Mouse (Mus musculus) layer of hippocampus, postnatal 14 days (tissue): ENCODE measurements at regions not wholly inside any gene's neighbourhood (a gene's known extent, or its start where the extent isn't known, plus 50 kb on each side); places are given as distances from the start of the nearest gene placed in this dataset.
"Not testable (repeated sequence)": the region's sequence is repeated elsewhere in the genome, so short reads cannot be mapped to it uniquely, and the experiment has no call there.

Experiments used
- DNase-seq, 2 experiments: peaks; one replicate each; pipeline ENCODE4 v3.0.0; 2021 to 2022; ENCODE audit warnings: low spot score in 2 of 2, mixed read lengths in 1 of 2

- no peak for DNase-seq
These were observed 841.6 kb upstream of the Adam24 start for GRCm38 (mm10) chr8:39833251-39833650.

GRCm38 (mm10) chr8:39846854-39847253, 828.0 kb upstream of the Adam24 start:
- DNase-seq: no peak

- no peak for DNase-seq
These were observed 812.3 kb upstream of the Adam24 start for GRCm38 (mm10) chr8:39862544-39862943.

GRCm38 (mm10) chr8:39902251-39902650, 772.6 kb upstream of the Adam24 start:
- no peak for DNase-seq

GRCm38 (mm10) chr8:39912926-39913325, 762.0 kb upstream of the Adam24 start:
- DNase-seq: no peak

DNA sequence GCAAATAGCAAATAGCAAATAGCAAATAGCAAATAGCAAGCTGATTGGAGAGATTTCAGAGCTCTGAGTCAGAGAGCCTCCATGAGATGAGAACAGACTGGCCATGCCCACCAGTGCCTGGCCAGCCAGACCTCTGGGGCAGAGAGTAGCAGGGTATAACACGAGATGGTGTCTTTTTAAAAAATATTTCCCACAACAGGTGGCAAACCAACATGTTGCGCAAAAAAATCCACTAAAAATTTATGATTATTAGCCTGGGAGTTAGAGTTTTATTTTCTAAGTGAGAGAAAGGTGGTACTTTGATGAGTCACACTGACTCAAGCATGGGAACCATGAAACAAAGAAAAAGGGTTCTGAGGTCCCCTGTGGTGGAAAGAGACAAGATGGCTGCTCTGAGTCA, 753.5 kb upstream of the Adam24 start:
- no peak for DNase-seq

DNA sequence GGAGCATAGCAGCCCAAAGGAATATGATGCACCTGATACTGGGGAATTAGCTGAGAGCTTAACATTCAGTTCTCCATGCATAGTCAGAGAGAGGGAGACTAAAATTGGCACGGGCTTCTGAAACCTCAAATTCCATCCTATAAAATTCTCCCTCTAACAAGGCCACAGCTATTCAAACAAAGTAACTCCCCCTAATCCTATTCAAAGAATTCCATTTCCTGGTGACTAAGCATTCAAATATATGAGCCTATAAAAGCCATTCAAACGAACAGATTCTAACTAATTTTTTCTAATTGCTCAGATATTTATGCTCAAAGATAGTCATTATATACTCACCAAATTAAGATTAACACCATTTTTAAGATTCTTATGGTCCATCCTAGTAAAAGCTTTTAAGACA, 751.1 kb upstream of the Adam24 start:
- DNase-seq: no peak

- peak; percentile 57 to 89 for DNase-seq
These were observed 724.5 kb upstream of the Adam24 start for GRCm38 (mm10) chr8:39950178-39950896.

DNA sequence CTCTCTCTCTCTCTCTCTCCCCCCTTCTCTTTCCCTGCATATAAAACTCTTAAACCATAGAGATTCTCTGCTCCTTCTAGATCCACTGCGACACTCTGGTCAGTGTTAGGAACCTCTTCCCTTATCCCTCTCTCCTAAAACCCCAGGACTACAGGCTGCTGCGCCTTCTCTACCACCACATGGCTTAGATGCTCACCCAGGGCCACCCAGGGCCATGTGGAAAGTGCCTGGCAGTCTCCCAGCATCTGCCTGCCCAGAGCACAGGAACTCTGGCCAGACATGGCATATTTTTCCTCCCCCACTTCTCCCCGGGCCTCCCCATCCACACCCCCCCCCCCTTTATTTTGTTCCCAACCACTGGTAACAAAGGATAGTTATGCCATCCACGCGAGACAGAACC, 720.4 kb upstream of the Adam24 start:
- DNase-seq: no peak

DNA sequence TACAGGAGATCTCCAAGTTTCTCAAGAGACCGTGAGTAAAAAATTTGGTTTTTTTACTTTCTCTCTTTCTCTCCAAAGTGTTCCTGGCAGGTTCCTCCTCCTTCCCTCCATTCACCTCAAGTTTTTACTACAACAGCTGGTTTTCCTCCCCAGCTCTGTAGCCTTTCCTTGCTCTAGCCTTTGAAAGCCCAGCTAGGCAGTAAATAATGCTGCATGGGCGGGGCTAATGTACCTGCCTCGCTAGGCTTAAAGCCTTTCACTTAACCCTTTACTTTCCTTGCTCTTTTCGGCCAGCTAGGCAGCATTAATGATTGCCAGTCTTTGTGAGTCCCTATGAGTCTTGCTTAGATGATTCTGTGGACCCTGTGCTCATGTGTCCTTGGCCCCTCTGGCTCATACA, 720.0 kb upstream of the Adam24 start:
- DNase-seq: no peak

- DNase-seq: no peak
These were observed 669.6 kb upstream of the Adam24 start for GRCm38 (mm10) chr8:40005207-40005837.

DNA sequence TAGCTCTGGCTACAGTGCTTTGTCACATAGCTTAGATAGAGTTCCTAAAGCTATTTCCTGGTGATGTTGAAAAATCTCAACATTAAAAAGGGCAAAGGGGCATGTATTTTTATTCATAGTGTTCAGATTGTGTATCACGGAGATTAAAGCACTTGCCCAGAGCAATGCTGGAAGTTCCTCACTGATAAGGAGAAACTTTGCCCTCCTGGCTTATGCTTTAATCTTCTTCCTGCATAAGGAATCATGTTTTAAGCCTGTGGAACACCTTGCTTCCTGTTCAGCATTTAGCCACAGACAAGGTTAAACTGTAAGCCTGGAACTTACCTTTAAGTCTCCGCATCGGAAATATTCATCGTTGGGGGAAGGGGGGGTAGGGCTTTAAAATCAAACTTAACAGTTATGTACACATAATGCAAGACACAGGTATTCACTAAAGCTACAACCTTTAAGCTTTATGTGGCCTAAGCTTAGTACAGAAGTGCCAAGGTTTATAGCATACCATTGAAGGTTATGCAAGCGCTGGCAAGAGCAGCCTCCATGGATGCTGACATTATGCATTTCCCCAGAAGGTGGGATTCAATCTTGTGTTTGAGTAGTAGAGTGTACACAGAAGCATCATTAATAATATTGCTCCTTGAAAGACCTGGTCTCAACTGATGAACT, 655.5 kb upstream of the Adam24 start:
- no peak for DNase-seq

- DNase-seq: no peak
These were observed 610.7 kb upstream of the Adam24 start for GRCm38 (mm10) chr8:40064145-40064544.

DNA sequence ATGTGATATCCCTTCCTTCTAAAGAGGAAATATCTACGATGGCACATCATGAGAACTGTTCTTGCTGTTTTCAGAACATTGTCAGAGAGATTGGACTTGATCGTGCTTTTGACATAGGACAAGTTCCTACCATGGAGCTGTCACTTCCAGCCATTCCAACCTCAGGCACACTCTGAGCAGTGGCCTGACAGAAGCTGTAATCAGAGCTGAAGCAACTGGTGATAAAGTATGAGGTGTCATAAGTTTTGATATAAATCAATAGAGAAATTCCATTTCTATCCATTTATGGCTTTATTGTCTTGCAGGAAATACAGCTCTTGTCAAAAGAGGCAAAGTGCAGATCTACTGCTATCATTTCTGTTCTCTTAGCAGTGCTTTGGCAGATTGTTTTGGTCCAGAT, 603.7 kb upstream of the Adam24 start:
- no peak for DNase-seq

GRCm38 (mm10) chr8:40080976-40081375, 593.9 kb upstream of the Adam24 start:
- not testable (repeated sequence) for DNase-seq

DNA sequence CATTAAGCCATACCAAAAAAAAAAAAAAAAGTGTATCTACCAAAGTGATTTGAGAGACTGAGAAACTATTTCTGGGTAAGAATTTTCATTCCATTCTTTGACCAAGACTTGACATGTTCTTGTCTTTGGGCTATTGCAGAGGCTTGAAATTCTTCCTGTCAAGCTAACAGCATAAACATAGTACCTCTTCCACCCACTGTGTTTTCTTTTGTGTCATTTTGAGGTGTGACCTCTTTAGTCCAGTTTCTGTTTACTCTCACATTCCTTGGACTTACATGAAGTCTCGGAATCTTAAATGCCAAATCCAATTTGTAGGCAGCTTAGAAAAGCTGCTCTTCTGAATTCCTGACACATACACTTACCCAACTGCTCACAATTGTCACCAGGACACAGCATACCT, 590.7 kb upstream of the Adam24 start:
- DNase-seq: no peak

DNA sequence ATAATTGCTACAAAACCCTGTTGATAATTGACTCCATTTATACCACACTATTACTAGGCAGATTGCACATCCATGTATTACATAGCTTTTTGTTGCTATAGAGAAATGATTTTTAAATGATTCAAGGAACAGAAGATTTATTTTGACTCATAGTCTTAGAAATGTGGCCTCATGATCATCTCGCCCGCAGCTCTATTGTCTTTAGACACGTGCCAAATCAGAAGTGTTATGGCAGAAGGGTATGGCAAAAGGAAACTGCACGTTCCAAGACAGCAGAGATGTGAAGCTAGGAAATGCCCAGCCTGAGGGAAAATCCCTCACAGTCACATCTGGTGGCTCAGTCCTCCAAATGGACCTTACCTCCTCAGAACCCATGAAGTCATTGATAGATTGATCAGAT, 585.5 kb upstream of the Adam24 start:
- no peak for DNase-seq

GRCm38 (mm10) chr8:40124402-40124801, 550.5 kb upstream of the Adam24 start:
- no peak for DNase-seq

- DNase-seq: no peak
These were observed 547.7 kb upstream of the Adam24 start for GRCm38 (mm10) chr8:40127141-40127540.

DNA sequence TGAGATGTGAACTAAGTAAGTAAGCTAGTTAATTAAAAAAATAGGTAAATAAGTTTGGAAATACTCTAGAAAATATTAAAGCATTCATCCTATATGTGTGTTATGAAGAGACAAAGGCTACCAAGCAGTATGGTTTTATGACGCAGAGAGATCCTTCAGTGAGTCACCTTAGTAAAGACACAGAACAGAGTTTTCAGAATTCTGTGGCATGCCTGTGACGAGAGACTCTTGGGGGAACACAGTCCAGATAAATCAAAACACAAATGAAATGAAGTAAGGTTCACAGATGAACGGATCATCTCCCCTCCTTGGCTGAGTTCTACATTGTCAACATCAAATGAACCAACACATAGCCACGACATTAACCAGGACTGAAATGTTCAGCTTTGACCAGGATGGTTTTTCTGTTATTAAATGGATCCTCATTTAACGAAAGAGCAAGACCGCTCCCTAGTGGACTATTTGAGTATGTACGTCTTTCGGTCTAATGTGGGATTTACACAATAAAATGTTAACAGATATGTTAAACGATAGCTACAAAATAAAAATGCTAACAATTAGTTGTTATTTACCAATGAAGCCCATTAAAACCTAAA, 542.1 kb upstream of the Adam24 start:
- peak; percentile 33 to 67 for DNase-seq

DNA sequence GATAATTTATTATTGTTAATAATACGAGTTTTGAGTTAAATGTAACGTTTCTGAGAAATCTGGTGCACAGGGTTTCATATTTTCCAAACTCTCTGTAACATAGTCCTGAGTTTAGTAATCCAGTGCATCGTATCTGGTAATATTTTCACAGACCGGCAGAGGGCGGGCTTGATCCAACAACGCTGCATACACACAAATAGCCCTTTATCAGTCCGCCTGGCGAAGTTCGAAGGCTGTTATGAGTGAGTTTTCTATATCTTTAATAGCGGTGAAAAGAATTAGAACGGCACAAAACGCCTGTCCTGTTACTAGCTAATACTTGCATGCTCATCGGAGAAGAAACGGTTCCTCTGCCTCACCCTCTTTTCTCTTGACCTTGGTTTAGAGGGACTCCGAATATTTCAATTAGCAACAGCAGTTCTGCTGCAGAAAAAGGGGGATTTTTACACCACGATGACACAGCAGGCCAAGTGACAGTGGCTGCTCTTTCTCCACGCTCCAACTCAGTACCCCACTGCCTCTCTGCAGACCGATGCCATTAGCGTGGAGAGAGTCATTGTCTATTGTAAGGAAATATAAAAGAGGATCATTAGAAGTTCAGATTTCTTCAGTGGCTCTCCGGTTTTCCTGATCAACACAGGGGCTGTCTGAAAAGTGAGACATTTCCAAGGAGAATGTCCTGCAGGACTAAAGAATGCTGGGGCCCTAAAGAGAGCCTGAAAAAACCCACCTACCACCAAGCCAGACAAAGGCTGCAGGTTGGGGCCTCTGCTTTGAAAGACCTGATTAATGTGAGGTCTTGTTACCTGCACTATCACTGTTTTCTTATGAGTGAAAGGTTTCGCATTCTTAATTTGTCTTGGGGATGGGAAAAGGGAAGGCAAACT, 523.7 kb upstream of the Adam24 start:
- DNase-seq: peak; percentile 69 to 84
